Mouse (Mus musculus): ENCODE data around the gene A430005L14Rik.
A peak's percentile ranks its signal among the peaks of the same experiment; 100 is the strongest.

A430005L14Rik gene

DNA sequence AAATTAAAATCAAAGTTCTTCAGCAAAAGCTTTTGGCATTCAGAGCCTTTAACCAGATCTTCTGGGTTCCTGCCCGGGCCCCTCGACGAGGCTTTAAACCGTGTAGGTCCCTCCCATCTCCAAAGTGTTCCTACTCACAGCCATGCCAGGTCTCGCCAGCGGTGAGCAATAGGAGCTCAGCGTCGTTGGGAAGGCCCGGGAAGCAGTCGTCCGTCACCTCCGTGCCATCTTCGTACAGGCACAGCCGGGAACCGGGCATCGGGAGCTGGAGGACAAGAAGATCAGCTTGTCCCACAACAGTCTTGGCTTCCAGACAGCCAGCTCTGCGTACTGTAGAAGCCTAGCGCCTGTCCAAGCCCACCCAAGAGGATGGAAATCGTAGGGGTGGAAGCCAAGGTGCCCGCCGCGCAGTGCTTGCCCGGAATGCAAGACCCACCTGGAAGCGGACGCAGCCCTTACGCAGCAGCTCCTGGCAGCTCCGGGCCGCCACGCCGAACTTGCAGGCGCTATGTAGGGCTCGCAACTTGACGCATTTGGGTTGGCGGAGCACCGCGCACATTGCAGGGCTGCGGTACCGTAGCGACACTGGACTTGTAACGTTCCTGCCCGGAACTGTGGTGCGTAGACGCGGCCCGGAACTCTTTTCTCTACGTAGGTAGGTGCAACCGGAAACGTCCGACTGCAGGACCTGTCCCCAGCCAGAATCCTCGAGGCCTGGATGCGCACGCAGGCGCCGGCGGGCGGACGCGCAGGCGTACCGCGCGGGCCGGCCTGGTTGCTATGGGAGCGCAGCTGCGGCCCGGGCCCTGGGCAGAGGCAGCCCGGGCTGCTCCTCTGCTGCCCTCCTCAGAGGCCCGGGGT is 17.6 kb downstream of the A430005L14Rik start, which contains the start of the genes Dffb and Cep104:
Dffb (minus strand) TSS at position 696 of the 861 bp plus-strand sequence.
Cep104 (plus strand) TSS at position 764 of the 861 bp plus-strand sequence.
- peak; percentile 93 for DNase-seq

DNA sequence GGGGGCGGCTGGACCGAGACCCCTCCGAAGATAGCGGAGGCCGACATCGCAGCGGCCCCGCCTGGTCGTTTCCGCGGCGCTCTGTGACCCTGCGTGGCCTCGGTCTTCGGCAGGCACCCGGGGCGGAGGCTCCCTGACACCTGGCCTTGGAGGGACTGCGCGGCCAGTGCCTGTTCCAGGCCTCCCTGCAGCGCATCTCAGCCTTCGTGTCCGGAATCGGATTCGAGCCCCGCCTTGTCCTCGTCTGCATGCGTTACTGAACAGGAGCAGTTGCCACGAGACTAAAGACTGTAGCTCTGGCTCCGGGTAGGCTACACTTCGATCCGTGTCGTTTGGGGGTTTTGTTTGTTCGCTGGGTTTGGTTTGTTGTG is 18.2 kb downstream of the A430005L14Rik start:
- DNase-seq = no peak

DNA sequence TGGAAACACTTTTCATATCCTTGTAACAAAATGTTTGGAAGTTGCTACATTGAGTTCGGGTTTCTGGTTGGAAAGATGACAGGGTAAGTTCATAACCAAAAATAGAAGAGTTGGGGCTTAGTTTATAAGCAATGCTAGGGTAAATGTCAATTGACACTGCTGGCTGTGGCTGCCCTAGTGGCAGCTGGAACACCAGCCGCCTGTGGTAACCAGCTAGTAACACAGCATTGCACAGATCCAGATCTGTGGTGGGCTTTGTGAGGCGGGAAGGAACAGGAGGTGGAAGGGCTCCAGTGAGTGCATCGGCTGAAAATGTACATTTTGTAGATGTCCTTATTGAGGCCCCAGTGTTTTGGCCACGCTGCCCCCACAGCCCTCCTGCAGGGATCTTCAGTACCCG is 18.7 kb downstream of the A430005L14Rik start:
- no peak for DNase-seq

DNA sequence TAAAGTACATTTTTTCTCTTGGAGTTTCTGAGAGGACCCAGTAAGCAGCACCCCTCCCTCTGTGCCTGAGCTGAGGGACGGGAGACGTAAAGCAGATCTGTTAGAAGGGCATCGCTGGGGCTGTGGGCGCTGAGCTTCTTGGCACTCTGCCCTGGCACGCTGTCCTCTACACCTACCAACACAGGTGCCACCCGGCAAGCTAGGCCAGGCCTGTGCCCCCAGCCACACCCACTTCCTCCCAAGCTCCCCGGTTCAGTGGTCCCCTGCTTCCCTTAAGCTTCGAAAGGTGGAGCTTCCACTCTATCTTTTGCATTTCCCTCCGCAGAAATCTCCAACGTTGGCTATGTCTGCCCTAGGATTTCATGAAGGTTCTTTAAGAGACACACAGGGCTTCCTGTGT is 22.2 kb downstream of the A430005L14Rik start:
- no peak for DNase-seq

DNA sequence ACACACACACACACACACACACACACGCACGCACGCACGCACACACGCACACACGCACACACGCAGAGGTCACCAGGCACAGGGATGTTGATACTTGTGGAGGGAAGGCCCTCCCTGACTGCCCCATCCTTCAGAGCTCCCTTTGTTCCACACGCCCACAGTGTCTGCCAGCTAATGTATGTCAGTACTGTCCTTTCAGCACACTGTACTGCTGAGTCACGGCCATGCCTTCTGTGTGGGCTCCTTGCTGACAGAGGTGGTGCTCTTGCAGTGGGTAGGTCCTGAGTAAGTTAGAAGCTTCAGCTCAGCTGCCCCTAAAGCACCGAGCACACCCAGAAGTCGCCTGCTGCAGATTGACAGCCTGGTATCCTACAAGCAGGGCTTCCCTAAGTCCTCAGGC is 23.4 kb downstream of the A430005L14Rik start:
- no peak for DNase-seq

GRCm38 (mm10) chr4:153992715-153993114 is 35.7 kb downstream of the A430005L14Rik start:
- no peak for DNase-seq

- no peak for DNase-seq
Observed at GRCm38 (mm10) chr4:153993505-153993904, 36.5 kb downstream of the A430005L14Rik start.

DNA sequence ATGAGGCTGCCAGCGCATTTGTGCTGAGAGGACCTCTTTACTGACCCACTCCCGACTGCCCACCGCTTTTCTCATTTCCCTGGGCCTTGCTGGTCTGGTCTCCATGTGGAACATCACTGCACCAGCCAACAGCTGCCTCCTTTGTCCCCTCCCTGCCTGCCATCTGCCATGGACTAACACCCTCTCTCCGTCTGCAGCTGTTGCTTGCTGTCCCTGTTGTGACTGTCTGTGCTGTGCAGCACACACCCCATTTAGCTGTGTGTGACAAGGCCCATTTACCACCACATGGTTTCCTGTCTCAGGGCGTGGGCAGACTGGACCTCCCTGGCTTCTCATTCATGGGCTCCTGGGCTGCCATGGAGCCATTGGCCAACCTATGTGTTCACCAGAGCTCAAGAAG is 48.5 kb downstream of the A430005L14Rik start:
- DNase-seq = no peak

- DNase-seq = no peak
Observed at GRCm38 (mm10) chr4:154006264-154006663, 49.2 kb downstream of the A430005L14Rik start.

GRCm38 (mm10) chr4:154007759-154008158 is 50.7 kb downstream of the A430005L14Rik start:
- DNase-seq = no peak

DNA sequence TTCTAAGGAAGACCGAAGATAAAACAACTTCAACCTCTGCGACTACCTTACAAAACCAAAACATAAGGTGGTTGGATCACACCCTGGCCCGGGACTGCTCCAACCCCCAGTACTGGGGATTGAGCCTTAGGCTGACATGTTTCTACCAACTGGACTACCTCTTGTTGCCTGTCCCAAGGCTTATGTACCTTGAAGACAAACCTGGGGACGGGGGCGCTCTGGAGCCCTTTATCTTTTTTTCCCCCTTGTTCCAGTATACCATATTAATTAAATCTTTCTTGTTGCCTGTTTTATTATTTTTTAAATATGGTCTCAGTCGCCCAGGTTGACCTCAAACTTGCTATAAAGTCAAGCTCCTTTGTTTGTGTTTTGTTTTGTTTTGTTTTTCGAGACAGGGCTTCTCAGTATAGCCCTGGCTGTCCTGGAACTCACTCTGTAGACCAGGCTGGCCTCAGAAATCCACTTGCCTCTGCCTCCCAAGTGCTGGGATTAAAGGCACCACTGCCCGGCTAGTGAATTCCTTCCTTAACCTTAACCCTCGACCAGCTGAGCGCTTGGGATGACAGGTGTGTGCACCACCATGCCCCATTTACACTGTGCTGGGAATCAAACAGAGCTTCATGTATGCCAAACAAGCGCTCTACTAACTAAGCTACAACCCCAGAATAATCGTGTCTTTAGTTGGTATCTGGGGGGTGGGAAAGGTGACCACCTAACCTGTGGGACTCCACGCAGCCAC is 54.0 kb downstream of the A430005L14Rik start:
- no peak for DNase-seq

Data from liver (tissue).